Mouse (Mus musculus): ENCODE data around the gene Shld2. TPM values are rescaled to one million over a fixed set of nuclear protein-coding genes. Genes with fewer than 3 reads are reported as not detected.
"Not testable (repeated sequence)": the region's sequence is repeated elsewhere in the genome, so short reads cannot be mapped to it uniquely, and the experiment has no call there.

The Shld2 gene
- polyA plus RNA-seq, 1 experiment from 2014 or later, result 10.7 TPM

- Histone ChIP-seq H3K4me2 (no peak overlapping the region), H3K36me3 (ENCODE audit: insufficient read depth) (no peaks in the 10 kb centered on the region), H3K9ac (no peak overlapping the region), H3K27ac (ENCODE audit: low read depth) (no peak overlapping the region), H3K9me3 (ENCODE audit: low read depth, low read length) (no peaks in the 10 kb centered on the region), H3K4me1 (ENCODE audit: insufficient read depth) (no peaks in the 10 kb centered on the region), H3K4me3 (ENCODE audit: low read depth, low read length) (no peak overlapping the region), H3K27me3 (ENCODE audit: insufficient read depth, low read length) (no peaks in the 10 kb centered on the region)
- DNase-seq, result no peak
- TF ChIP-seq CTCF (IDR thresholded peaks at IDR 0.05; ENCODE audit: low read depth), result no peak
- 94% methylated on average over 5 of the region's 5 CpGs for WGBS
- ATAC-seq (ENCODE audit: insufficient read depth), result no peak
Measured at GRCm38 (mm10) chr14:34281736-34282269, 28.5 kb downstream of the Shld2 start.

- ATAC-seq (ENCODE audit: insufficient read depth) (no peak), DNase-seq (no peak)
- TF ChIP-seq CTCF (IDR thresholded peaks at IDR 0.05; ENCODE audit: low read depth), result no peak
- Histone ChIP-seq H3K9ac (no peak overlapping the region), H3K4me1 (ENCODE audit: insufficient read depth) (no peaks in the 10 kb centered on the region), H3K9me3 (ENCODE audit: low read depth, low read length) (no peaks in the 10 kb centered on the region), H3K36me3 (ENCODE audit: insufficient read depth) (no peaks in the 10 kb centered on the region), H3K27me3 (ENCODE audit: insufficient read depth, low read length) (no peaks in the 10 kb centered on the region), H3K27ac (ENCODE audit: low read depth) (no peak overlapping the region), H3K4me2 (no peak overlapping the region), H3K4me3 (ENCODE audit: low read depth, low read length) (no peak overlapping the region)
- WGBS, result 65% methylated on average over 2 of the region's 2 CpGs
Measured at GRCm38 (mm10) chr14:34280798-34281197, 29.5 kb downstream of the Shld2 start.

- Histone ChIP-seq H3K27ac (ENCODE audit: low read depth) (no peak overlapping the region), H3K4me3 (ENCODE audit: low read depth, low read length) (no peak overlapping the region), H3K36me3 (ENCODE audit: insufficient read depth) (no peaks in the 10 kb centered on the region), H3K4me1 (ENCODE audit: insufficient read depth) (no peaks in the 10 kb centered on the region), H3K9me3 (ENCODE audit: low read depth, low read length) (no peaks in the 10 kb centered on the region), H3K4me2 (no peak overlapping the region), H3K9ac (no peak overlapping the region), H3K27me3 (ENCODE audit: insufficient read depth, low read length) (no peaks in the 10 kb centered on the region)
- ATAC-seq (ENCODE audit: insufficient read depth), result no peak
- no peak for TF ChIP-seq CTCF (IDR thresholded peaks at IDR 0.05; ENCODE audit: low read depth)
- 78% methylated on average over 4 of the region's 4 CpGs for WGBS
- no peak for DNase-seq
Measured at GRCm38 (mm10) chr14:34279726-34280125, 30.6 kb downstream of the Shld2 start.

GRCm38 (mm10) chr14:34275225-34275624 is 35.1 kb downstream of the Shld2 start:
- no peaks in the 10 kb centered on the region for H3K9me3 ChIP-seq (ENCODE audit: low read depth, low read length)
- ATAC-seq (ENCODE audit: insufficient read depth) (no peak), DNase-seq (no peak)
- H3K27ac ChIP-seq (ENCODE audit: low read depth), result no peak overlapping the region
- no peak overlapping the region for H3K9ac ChIP-seq
- no peaks in the 10 kb centered on the region for H3K27me3 ChIP-seq (ENCODE audit: insufficient read depth, low read length)
- no peak overlapping the region for H3K4me2 ChIP-seq
- H3K4me3 ChIP-seq (ENCODE audit: low read depth, low read length), result no peak overlapping the region
- no peaks in the 10 kb centered on the region for H3K36me3 ChIP-seq (ENCODE audit: insufficient read depth)
- 65% methylated on average over 4 of the region's 4 CpGs for WGBS
- TF ChIP-seq CTCF (IDR thresholded peaks at IDR 0.05; ENCODE audit: low read depth), result no peak
- no peaks in the 10 kb centered on the region for H3K4me1 ChIP-seq (ENCODE audit: insufficient read depth)

- Histone ChIP-seq H3K27ac (ENCODE audit: low read depth) (no peak overlapping the region), H3K9me3 (ENCODE audit: low read depth, low read length) (no peaks in the 10 kb centered on the region), H3K9ac (no peak overlapping the region), H3K27me3 (ENCODE audit: insufficient read depth, low read length) (no peaks in the 10 kb centered on the region), H3K36me3 (ENCODE audit: insufficient read depth) (no peaks in the 10 kb centered on the region), H3K4me3 (ENCODE audit: low read depth, low read length) (no peak overlapping the region), H3K4me1 (ENCODE audit: insufficient read depth) (no peaks in the 10 kb centered on the region), H3K4me2 (no peak overlapping the region)
- no peak for TF ChIP-seq CTCF (IDR thresholded peaks at IDR 0.05; ENCODE audit: low read depth)
- ATAC-seq (ENCODE audit: insufficient read depth) (no peak), DNase-seq (no peak)
- WGBS, result 85% methylated on average over 3 of the region's 3 CpGs
Measured at GRCm38 (mm10) chr14:34274141-34274540, 36.2 kb downstream of the Shld2 start.

GRCm38 (mm10) chr14:34273280-34273679 is 37.0 kb downstream of the Shld2 start:
- Histone ChIP-seq H3K4me2 (no peak overlapping the region), H3K4me1 (ENCODE audit: insufficient read depth) (no peaks in the 10 kb centered on the region), H3K9ac (no peak overlapping the region), H3K27ac (ENCODE audit: low read depth) (no peak overlapping the region), H3K9me3 (ENCODE audit: low read depth, low read length) (no peaks in the 10 kb centered on the region), H3K4me3 (ENCODE audit: low read depth, low read length) (no peak overlapping the region), H3K36me3 (ENCODE audit: insufficient read depth) (no peaks in the 10 kb centered on the region), H3K27me3 (ENCODE audit: insufficient read depth, low read length) (no peaks in the 10 kb centered on the region)
- no peak for ATAC-seq (ENCODE audit: insufficient read depth)
- 42% methylated on average over 2 of the region's 2 CpGs for WGBS
- peak; percentile 69 for DNase-seq
- TF ChIP-seq CTCF (IDR thresholded peaks at IDR 0.05; ENCODE audit: low read depth), result peak; percentile 65

GRCm38 (mm10) chr14:34268046-34268445 is 42.2 kb downstream of the Shld2 start:
- Histone ChIP-seq H3K27me3 (ENCODE audit: insufficient read depth, low read length) (no peaks in the 10 kb centered on the region), H3K4me3 (ENCODE audit: low read depth, low read length) (no peak overlapping the region), H3K9ac (no peak overlapping the region), H3K27ac (ENCODE audit: low read depth) (no peak overlapping the region), H3K4me1 (ENCODE audit: insufficient read depth) (no peaks in the 10 kb centered on the region), H3K9me3 (ENCODE audit: low read depth, low read length) (no peaks in the 10 kb centered on the region), H3K4me2 (no peak overlapping the region), H3K36me3 (ENCODE audit: insufficient read depth) (no peaks in the 10 kb centered on the region)
- no peak for ATAC-seq (ENCODE audit: insufficient read depth)
- DNase-seq, result peak; percentile 6
- TF ChIP-seq CTCF (IDR thresholded peaks at IDR 0.05; ENCODE audit: low read depth), result no peak
- 37% methylated on average over 9 of the region's 9 CpGs for WGBS

- H3K9me3 ChIP-seq (ENCODE audit: low read depth, low read length); H3K27ac ChIP-seq (ENCODE audit: low read depth); ATAC-seq (ENCODE audit: insufficient read depth); H3K4me3 ChIP-seq (ENCODE audit: low read depth, low read length); H3K27me3 ChIP-seq (ENCODE audit: insufficient read depth, low read length); H3K9ac ChIP-seq; H3K4me1 ChIP-seq (ENCODE audit: insufficient read depth); H3K36me3 ChIP-seq (ENCODE audit: insufficient read depth); DNase-seq; H3K4me2 ChIP-seq: not testable (repeated sequence)
- WGBS, result 71% methylated on average over 3 of the region's 3 CpGs
Measured at GRCm38 (mm10) chr14:34258525-34258924, 51.8 kb downstream of the Shld2 start.

Measured in lung, embryonic 14.5 days (tissue).